Mouse (Mus musculus) heart, embryonic 14.5 days (tissue): Measurements from ENCODE around the gene Lamc2. TPM values are rescaled to one million over a fixed set of nuclear protein-coding genes. Genes with fewer than 3 reads are reported as not detected.

Experiments
- ATAC-seq: fragments of 200-750 bp; cut with Nextera tagmentation; 2 replicates; pipeline ENCODE4 v1.8.0; 2017; ENCODE audit warnings: low read depth, moderate TSS enrichment; ENCODE audit not compliant: insufficient number of reproducible peaks, insufficient read depth, low FRiP score
- H3K27ac ChIP-seq, 2 experiments: fragments of 200-500 bp in 1 of 2; fragments of 300-500 bp in 1 of 2; sonication (generic) in 1 of 2; replicated peaks in 1 of 2; 2 replicates each; pipeline ENCODE4 v1.5.1; 2012 to 2014; ENCODE audit warnings: low read depth in 2 of 2, low read length in 2 of 2, control low read depth in 1 of 2, mild to moderate bottlenecking in 1 of 2, mixed read lengths in 1 of 2; ENCODE audit not compliant: control insufficient read depth in 1 of 2, insufficient read depth in 1 of 2
- H3K27me3 ChIP-seq: fragments of 300-500 bp; sonication (generic); 2 replicates; pipeline ENCODE4 v1.6.1; 2014; ENCODE audit warnings: mild to moderate bottlenecking, low read length, control low read depth; ENCODE audit not compliant: control insufficient read depth, insufficient read depth
- H3K36me3 ChIP-seq: fragments of 300-500 bp; sonication (generic); 2 replicates; pipeline ENCODE4 v1.6.1; 2014; ENCODE audit warnings: mild to moderate bottlenecking, control low read depth, low read length, mixed read lengths; ENCODE audit not compliant: control insufficient read depth, insufficient read depth
- H3K4me1 ChIP-seq, 2 experiments: fragments of 200-500 bp in 1 of 2; fragments of 300-500 bp in 1 of 2; sonication (generic) in 1 of 2; 2 replicates each; pipeline ENCODE4 v1.6.1; 2012 to 2014; ENCODE audit warnings: low read length in 2 of 2, control low read depth in 1 of 2, mixed read lengths in 1 of 2; ENCODE audit not compliant: control insufficient read depth in 2 of 2, insufficient read depth in 2 of 2
- H3K4me2 ChIP-seq: fragments of 300-500 bp; sonication (generic); 2 replicates; pipeline ENCODE4 v1.6.1; 2014; ENCODE audit warnings: mild to moderate bottlenecking, low read length
- H3K4me3 ChIP-seq, 2 experiments: fragments of 200-500 bp in 1 of 2; fragments of 300-500 bp in 1 of 2; sonication (generic) in 1 of 2; 2 replicates each; pipeline ENCODE4 v1.5.1; 2012 to 2014; ENCODE audit warnings: low read length in 2 of 2, mild to moderate bottlenecking in 2 of 2, control low read depth in 1 of 2, low read depth in 1 of 2, moderate library complexity in 1 of 2; ENCODE audit not compliant: control insufficient read depth in 1 of 2, insufficient read depth in 1 of 2
- H3K9ac ChIP-seq: fragments of 300-500 bp; sonication (generic); 2 replicates; pipeline ENCODE4 v1.6.1; 2014; ENCODE audit warnings: mild to moderate bottlenecking, low read length
- H3K9me3 ChIP-seq: fragments of 300-500 bp; sonication (generic); 2 replicates; pipeline ENCODE4 v1.6.1; 2016; ENCODE audit warnings: low read length, control low read depth; ENCODE audit not compliant: control insufficient read depth
- WGBS: fragments of 180-500 bp; shearing (Covaris S2); extraction: QIAGEN DNeasy Blood & Tissue Kit; methylation state at CpG from one replicate; pipeline ENCODE4 v1.1.7; 2014; 5-methylcytosine and 5-hydroxymethylcytosine counted together
- polyA plus RNA-seq: library from polyadenylated mRNA; unstranded; fragments of >200 nt; fragmentation: Nextera tagmentation; extraction: Ambion mirVana; gene quantifications from 2 replicates; pipeline ENCODE4 v1.2.1, GENCODE M21; 2014

Gene Lamc2
- polyA plus RNA-seq, 1 experiment from 2014 or later = 10.5 TPM

- Histone ChIP-seq H3K27ac (no peak overlapping the region), H3K36me3 (no peaks in the 10 kb centered on the region), H3K4me3 (no peak overlapping the region), H3K9me3 (no peaks in the 10 kb centered on the region), H3K27me3 (no peaks in the 10 kb centered on the region), H3K4me2 (no peak overlapping the region), H3K9ac (no peak overlapping the region), H3K4me1 (peaks cover 18 to 21% of the 10 kb centered on the region in 2 experiments)
- ATAC-seq = no peak
- WGBS = 73% methylated on average over 4 of the region's 4 CpGs
These were observed 92.7 kb downstream of the Lamc2 start for GRCm38 (mm10) chr1:153093581-153093980.

- Histone ChIP-seq H3K4me2 (no peak overlapping the region), H3K9ac (no peak overlapping the region), H3K27me3 (no peaks in the 10 kb centered on the region), H3K9me3 (no peaks in the 10 kb centered on the region), H3K36me3 (no peaks in the 10 kb centered on the region), H3K4me3 (no peak overlapping the region), H3K4me1 (peaks cover 18 to 19% of the 10 kb centered on the region in 2 experiments), H3K27ac (no peak overlapping the region)
- 70% methylated on average over 5 of the region's 5 CpGs for WGBS
- no peak for ATAC-seq
These were observed 93.1 kb downstream of the Lamc2 start for GRCm38 (mm10) chr1:153093172-153093571.

GRCm38 (mm10) chr1:153092237-153092975, 93.8 kb downstream of the Lamc2 start:
- ATAC-seq = no peak
- WGBS = 49% methylated on average over 5 of the region's 5 CpGs
- peak overlapping the region; percentile 14; the same call in 1 of the 2 replicates for H3K4me2 ChIP-seq

GRCm38 (mm10) chr1:153091438-153092236, 94.6 kb downstream of the Lamc2 start:
- Histone ChIP-seq H3K9me3 (no peaks in the 10 kb centered on the region), H3K9ac (no peak overlapping the region), H3K36me3 (no peaks in the 10 kb centered on the region), H3K27ac (no peak overlapping the region; a peak in 1 of 4 replicates), H3K27me3 (no peaks in the 10 kb centered on the region), H3K4me3 (no peak overlapping the region), H3K4me1 (peaks cover 18% of the 10 kb centered on the region in 2 experiments), H3K4me2 (peak overlapping the region; percentile 14; the same call in 1 of the 2 replicates)
- WGBS = 26% methylated on average over 9 of the region's 9 CpGs
- ATAC-seq = no peak; the same call in 1 of the 2 replicates

More at GRCm38 (mm10) chr1:153092237-153092975, 93.8 kb downstream of the Lamc2 start:
- H3K27me3 ChIP-seq = no peaks in the 10 kb centered on the region
- peaks cover 18 to 19% of the 10 kb centered on the region in 2 experiments for H3K4me1 ChIP-seq
- no peak overlapping the region for H3K9ac ChIP-seq
- no peaks in the 10 kb centered on the region for H3K9me3 ChIP-seq
- H3K27ac ChIP-seq = no peak overlapping the region
- no peak overlapping the region for H3K4me3 ChIP-seq
- no peaks in the 10 kb centered on the region for H3K36me3 ChIP-seq

GRCm38 (mm10) chr1:153090807-153091206, 95.4 kb downstream of the Lamc2 start:
- Histone ChIP-seq H3K36me3 (no peaks in the 10 kb centered on the region), H3K9ac (no peak overlapping the region), H3K9me3 (no peaks in the 10 kb centered on the region), H3K27me3 (no peaks in the 10 kb centered on the region), H3K27ac (no peak overlapping the region), H3K4me1 (peaks cover 11 to 12% of the 10 kb centered on the region in 2 experiments; a peak in 3 of 4 replicates), H3K4me3 (no peak overlapping the region), H3K4me2 (no peak overlapping the region)
- no peak for ATAC-seq
- 63% methylated on average over 4 of the region's 4 CpGs for WGBS

GRCm38 (mm10) chr1:153090081-153090480, 96.2 kb downstream of the Lamc2 start:
- Histone ChIP-seq H3K9ac (no peak overlapping the region), H3K36me3 (no peaks in the 10 kb centered on the region), H3K4me2 (no peak overlapping the region), H3K27ac (no peak overlapping the region), H3K27me3 (no peaks in the 10 kb centered on the region), H3K9me3 (no peaks in the 10 kb centered on the region), H3K4me1 (peaks cover 10 to 12% of the 10 kb centered on the region in 2 experiments; a peak in 3 of 4 replicates), H3K4me3 (no peak overlapping the region)
- no peak for ATAC-seq
- WGBS = 89% methylated on average over 2 of the region's 2 CpGs

GRCm38 (mm10) chr1:153087771-153088170, 98.5 kb downstream of the Lamc2 start:
- H3K27me3 ChIP-seq = no peaks in the 10 kb centered on the region
- no peak overlapping the region for H3K4me3 ChIP-seq
- H3K27ac ChIP-seq = no peak overlapping the region
- no peaks in the 10 kb centered on the region for H3K9me3 ChIP-seq
- no peaks in the 10 kb centered on the region for H3K36me3 ChIP-seq
- WGBS = 73% methylated on average over 5 of the region's 5 CpGs
- H3K4me1 ChIP-seq = peaks cover 13 to 17% of the 10 kb centered on the region in 2 experiments
- no peak overlapping the region for H3K9ac ChIP-seq
- ATAC-seq = no peak
- H3K4me2 ChIP-seq = no peak overlapping the region
